Mouse (Mus musculus): Measurements from ENCODE around the gene Strn.

Strn gene

GRCm38 (mm10) chr17:78618164-78618693 is 118.8 kb downstream of the Strn start:
- DNase-seq (ENCODE audit: low read depth, low spot score) = no peak

GRCm38 (mm10) chr17:78615096-78615495 is 121.9 kb downstream of the Strn start:
- no peak for DNase-seq (ENCODE audit: low read depth, low spot score)

DNA sequence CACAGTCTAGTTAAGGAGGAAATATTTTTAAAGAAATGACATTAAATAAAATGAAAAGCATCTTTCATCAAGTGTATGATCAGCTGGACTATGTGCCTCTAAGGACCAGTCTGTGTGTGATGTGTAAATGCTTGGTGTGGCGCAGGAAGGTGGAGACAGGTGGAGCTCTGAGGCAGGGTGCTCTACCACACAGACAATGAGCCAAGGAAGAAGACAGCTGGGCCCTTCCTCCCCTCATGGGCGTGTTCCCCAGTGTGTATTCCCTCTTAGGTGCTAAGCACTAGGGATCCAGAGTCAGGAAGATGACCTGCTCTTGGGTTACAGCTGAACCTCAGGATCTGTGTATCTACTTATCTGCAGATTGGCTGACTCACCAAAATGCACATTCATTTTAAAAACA is 122.5 kb downstream of the Strn start:
- no peak for DNase-seq (ENCODE audit: low read depth, low spot score)

DNA sequence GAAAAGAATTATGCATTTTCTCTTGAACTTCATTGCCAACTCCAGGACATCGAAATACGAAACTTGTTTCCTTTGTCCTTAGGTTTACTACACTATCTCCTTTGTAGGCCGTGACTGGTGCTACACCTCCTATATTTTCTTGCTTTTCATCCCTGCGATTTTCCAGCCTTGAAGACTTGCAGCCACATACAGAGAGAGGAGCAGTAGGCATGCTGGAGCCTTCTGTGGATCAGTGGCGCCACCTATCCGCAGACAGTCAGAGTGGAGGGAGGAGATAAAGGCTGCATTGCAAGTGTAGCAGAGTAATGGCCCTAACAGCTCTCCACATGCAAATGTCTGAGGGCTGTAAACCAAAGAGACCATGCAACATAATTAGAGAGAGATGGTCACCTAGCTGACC is 125.9 kb downstream of the Strn start:
- no peak for DNase-seq (ENCODE audit: low read depth, low spot score)

DNA sequence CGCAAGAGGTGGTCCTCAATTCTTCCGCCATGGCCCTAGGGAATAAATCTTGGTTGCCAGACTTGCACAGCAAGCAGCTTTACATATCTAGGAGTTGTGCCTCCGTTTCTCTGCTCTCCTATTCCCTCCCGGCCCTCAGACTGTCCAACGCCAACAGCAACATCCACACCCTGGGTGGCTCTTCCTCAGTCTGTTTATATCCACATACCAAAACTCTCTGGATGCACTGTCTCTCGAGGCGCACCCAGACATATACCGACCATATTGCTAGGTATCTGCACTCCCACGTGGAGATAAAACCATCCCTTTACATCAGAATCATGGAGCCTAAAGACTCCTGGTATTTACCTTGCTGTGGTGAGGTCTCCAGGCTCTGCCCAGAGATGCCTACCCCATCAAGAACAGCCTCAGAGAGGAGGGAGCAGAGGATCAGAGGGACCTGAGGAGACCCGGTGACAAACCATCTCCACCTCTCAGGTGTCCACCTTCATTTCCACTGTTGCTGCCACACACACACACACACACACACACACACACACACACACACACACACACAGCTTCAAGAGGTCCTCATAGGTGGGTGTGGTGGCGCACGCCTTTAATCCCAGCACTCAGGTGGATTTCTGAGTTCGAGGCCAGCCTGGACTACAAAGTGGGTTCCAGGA is 127.7 kb downstream of the Strn start:
- no peak for DNase-seq (ENCODE audit: low read depth, low spot score)

- DNase-seq (ENCODE audit: low read depth, low spot score) = no peak
Measured at GRCm38 (mm10) chr17:78608716-78609115, 128.3 kb downstream of the Strn start.

DNA sequence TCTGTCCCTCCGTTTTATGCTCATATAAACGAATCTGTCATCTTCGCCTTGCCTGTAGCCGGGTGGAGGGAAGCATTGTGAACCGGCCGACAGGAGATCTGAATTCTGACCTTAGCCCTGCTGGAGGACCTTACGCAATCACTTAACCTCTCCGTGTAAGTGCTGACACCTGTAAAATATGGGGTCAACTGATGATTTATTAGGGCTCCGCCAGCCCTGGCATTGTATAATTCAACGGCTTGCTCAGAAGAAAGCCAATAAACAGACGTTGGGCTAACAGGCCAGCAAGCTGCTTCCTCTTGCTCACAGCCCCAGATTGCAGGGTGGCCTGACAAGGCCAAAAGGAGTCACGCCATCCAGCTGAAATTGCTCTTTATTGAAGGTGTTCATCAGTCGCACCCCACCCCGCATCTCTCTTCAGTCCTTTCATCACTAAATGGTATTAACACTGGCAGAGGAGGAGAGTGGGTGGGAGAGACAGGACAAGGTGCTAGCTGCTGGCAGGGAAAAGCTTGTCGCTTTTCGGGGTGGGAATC is 128.8 kb downstream of the Strn start:
- DNase-seq (ENCODE audit: low read depth, low spot score) = no peak

DNA sequence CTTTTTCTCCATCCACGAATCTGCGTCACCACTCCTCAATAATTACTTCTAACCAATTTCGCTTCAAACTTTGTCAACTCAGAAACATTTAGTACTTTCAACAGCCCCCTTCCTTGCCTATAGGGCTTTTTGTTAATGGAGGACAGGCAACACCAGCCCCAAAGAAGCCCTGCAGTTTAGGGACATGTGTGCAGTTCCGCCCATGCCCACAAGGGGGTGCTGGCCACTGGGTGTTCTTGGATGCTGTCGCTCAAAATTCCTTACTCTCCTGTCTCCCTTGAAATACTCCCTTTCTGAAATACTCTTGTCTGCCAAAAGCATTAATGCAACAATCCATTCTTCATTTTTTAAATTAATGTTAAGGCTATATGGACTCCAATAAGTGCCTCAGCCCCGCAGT is 132.6 kb downstream of the Strn start:
- peak; percentile 66 for DNase-seq (ENCODE audit: low read depth, low spot score)

DNA sequence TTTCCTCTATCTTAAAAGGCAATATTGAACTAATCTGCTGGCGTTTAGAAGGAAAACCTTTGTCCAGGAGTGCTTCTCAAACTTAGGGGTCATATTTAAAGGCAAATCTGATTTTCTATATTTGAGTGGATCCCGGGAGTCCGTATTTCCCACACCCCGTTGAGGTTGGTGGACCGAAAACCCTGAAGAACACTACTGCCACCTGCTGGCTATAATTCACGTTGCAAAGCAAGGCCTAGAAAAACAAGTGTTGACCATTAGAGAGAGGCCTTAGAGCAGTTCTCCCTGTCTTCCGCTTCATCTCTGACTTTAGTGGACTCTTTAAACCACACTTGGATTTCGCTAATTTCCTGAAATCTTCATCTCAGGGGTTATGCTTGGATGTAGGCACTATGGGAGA is 133.1 kb downstream of the Strn start:
- DNase-seq (ENCODE audit: low read depth, low spot score) = no peak

DNA sequence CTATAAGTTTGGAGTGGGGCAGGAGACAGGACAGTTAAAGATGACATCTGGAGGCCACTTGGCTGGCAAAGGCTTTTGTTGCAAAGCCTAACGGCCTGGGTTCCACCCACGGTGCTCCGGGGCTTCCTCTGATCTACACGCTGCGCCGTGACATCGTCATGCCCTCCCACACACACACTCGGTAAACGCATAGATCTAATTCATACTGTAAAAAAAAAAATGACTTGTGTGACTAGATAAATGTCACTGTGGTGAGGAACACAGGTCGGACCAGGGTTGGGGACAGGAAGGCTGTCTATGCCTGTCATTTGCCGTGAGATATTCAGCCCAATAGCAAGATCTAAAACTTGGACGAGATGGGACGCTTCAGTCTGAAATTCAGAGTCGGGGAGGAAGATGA is 134.7 kb downstream of the Strn start:
- no peak for DNase-seq (ENCODE audit: low read depth, low spot score)

GRCm38 (mm10) chr17:78601601-78602000 is 135.4 kb downstream of the Strn start:
- DNase-seq (ENCODE audit: low read depth, low spot score) = no peak

GRCm38 (mm10) chr17:78601042-78601441 is 136.0 kb downstream of the Strn start:
- no peak for DNase-seq (ENCODE audit: low read depth, low spot score)

All from WW6 (cell line).